Mouse (Mus musculus) lung, postnatal 0 days (tissue): ENCODE results near the gene Oxa1l. TPM values are rescaled to one million over a fixed set of nuclear protein-coding genes. Genes with fewer than 3 reads are reported as not detected.
"Not testable (repeated sequence)": the region's sequence is repeated elsewhere in the genome, so short reads cannot be mapped to it uniquely, and the experiment has no call there.

Experiments used
- ATAC-seq: fragments of 200-750 bp; cut with Nextera tagmentation; 2 replicates; pipeline ENCODE4 v1.8.0; 2017; ENCODE audit warnings: moderate library complexity
- DNase-seq: peaks from one replicate; pipeline ENCODE4 v3.0.0-alpha.2; 2016; ENCODE audit warnings: low spot score
- H3K27ac ChIP-seq: fragments of 300-500 bp; sonication (generic); 2 replicates; pipeline ENCODE4 v1.5.1; 2014; ENCODE audit warnings: antibody characterized with exemption, mild to moderate bottlenecking, low read length, mixed read lengths
- H3K27me3 ChIP-seq: fragments of 300-500 bp; sonication (generic); replicated peaks from 2 replicates; pipeline ENCODE4 v1.6.1; 2014; ENCODE audit warnings: low read length, mixed read lengths; ENCODE audit not compliant: insufficient read depth
- H3K36me3 ChIP-seq: fragments of 300-500 bp; sonication (generic); 2 replicates; pipeline ENCODE4 v1.6.1; 2014; ENCODE audit warnings: low read length, mixed read lengths; ENCODE audit not compliant: insufficient read depth
- H3K4me1 ChIP-seq: fragments of 300-500 bp; sonication (generic); 2 replicates; pipeline ENCODE4 v1.6.1; 2014; ENCODE audit warnings: antibody characterized with exemption, low read depth, low read length, mixed read lengths; ENCODE audit not compliant: insufficient read depth
- H3K4me2 ChIP-seq: fragments of 300-500 bp; sonication (generic); replicated peaks from 2 replicates; pipeline ENCODE4 v1.6.1; 2014; ENCODE audit warnings: low read depth, mild to moderate bottlenecking, low read length, moderate library complexity, mixed read lengths
- H3K4me3 ChIP-seq: fragments of 300-500 bp; sonication (generic); 2 replicates; pipeline ENCODE4 v1.5.1; 2014; ENCODE audit warnings: low read depth, low read length
- H3K9ac ChIP-seq: fragments of 300-500 bp; sonication (generic); replicated peaks from 2 replicates; pipeline ENCODE4 v1.6.1; 2014; ENCODE audit warnings: low read depth, mild to moderate bottlenecking
- H3K9me3 ChIP-seq: fragments of 300-500 bp; sonication (generic); 2 replicates; pipeline ENCODE4 v1.6.1; 2016; ENCODE audit warnings: low read length, mixed read lengths
- CTCF ChIP-seq: IDR thresholded peaks from 2 replicates; pipeline ENCODE4 v1.5.1; 2016; ENCODE audit warnings: antibody characterized with exemption, mild to moderate bottlenecking
- EP300 ChIP-seq: IDR thresholded peaks from 2 replicates; pipeline ENCODE4 v1.6.1; 2016; ENCODE audit warnings: antibody characterized with exemption, mild to moderate bottlenecking, control low read depth
- WGBS: fragments of 180-500 bp; shearing (Covaris S2); extraction: QIAGEN DNeasy Blood & Tissue Kit; methylation state at CpG from one replicate; pipeline ENCODE4 v1.1.7; 2014; 5-methylcytosine and 5-hydroxymethylcytosine counted together
- polyA plus RNA-seq: library from polyadenylated mRNA; unstranded; fragments of >200 nt; fragmentation: Nextera tagmentation; extraction: Ambion mirVana; gene quantifications from 2 replicates; pipeline ENCODE4 v1.2.1, GENCODE M21; 2015

Oxa1l gene
- polyA plus RNA-seq, 1 experiment from 2014 or later = 35.0 TPM

- no peak overlapping the region for H3K27ac ChIP-seq
- WGBS = 85% methylated on average over 1 of the region's 1 CpGs
- TF ChIP-seq CTCF (no peak), EP300 (no peak)
- no peak overlapping the region for H3K9ac ChIP-seq
- H3K9me3 ChIP-seq = no peaks in the 10 kb centered on the region
- no peaks in the 10 kb centered on the region for H3K27me3 ChIP-seq
- DNase-seq = no peak
- ATAC-seq = no peak
- H3K4me3 ChIP-seq = no peak overlapping the region
- no peaks in the 10 kb centered on the region for H3K4me1 ChIP-seq
- no peak overlapping the region for H3K4me2 ChIP-seq
- no peaks in the 10 kb centered on the region for H3K36me3 ChIP-seq
Measured at GRCm38 (mm10) chr14:54331178-54331577, 29.5 kb upstream of the Oxa1l start.

GRCm38 (mm10) chr14:54332176-54333074 is 28.2 kb upstream of the Oxa1l start:
- DNase-seq (no peak), ATAC-seq (no peak)
- WGBS = 78% methylated on average over 5 of the region's 5 CpGs
- no peak overlapping the region for H3K9ac ChIP-seq
- H3K4me1 ChIP-seq = no peaks in the 10 kb centered on the region
- H3K9me3 ChIP-seq = no peaks in the 10 kb centered on the region
- H3K4me2 ChIP-seq = no peak overlapping the region
- no peak overlapping the region for H3K27ac ChIP-seq
- H3K36me3 ChIP-seq = no peaks in the 10 kb centered on the region
- H3K27me3 ChIP-seq = no peaks in the 10 kb centered on the region
- no peak for TF ChIP-seq EP300
- no peak for TF ChIP-seq CTCF
- no peak overlapping the region for H3K4me3 ChIP-seq

- DNase-seq = no peak
- Histone ChIP-seq H3K27ac (no peak overlapping the region), H3K27me3 (no peaks in the 10 kb centered on the region), H3K9ac (no peak overlapping the region), H3K36me3 (no peaks in the 10 kb centered on the region), H3K4me1 (no peaks in the 10 kb centered on the region), H3K4me3 (no peak overlapping the region), H3K9me3 (no peaks in the 10 kb centered on the region), H3K4me2 (no peak overlapping the region)
- 35% methylated on average over 8 of the region's 8 CpGs for WGBS
- ATAC-seq = no peak
- TF ChIP-seq CTCF (no peak), EP300 (no peak)
Measured at GRCm38 (mm10) chr14:54333452-54334189, 27.0 kb upstream of the Oxa1l start.

GRCm38 (mm10) chr14:54340836-54341235 is 19.8 kb upstream of the Oxa1l start:
- TF ChIP-seq CTCF = no peak
- no peak for TF ChIP-seq EP300
- ATAC-seq = no peak

GRCm38 (mm10) chr14:54341807-54342206 is 18.8 kb upstream of the Oxa1l start:
- not testable (repeated sequence) for H3K4me1 ChIP-seq, ATAC-seq
- WGBS = 44% methylated on average over 2 of the region's 2 CpGs

More at GRCm38 (mm10) chr14:54340836-54341235, 19.8 kb upstream of the Oxa1l start:
- no peaks in the 10 kb centered on the region for H3K4me1 ChIP-seq
- H3K9ac ChIP-seq = no peak overlapping the region
- H3K36me3 ChIP-seq = no peaks in the 10 kb centered on the region
- no peak for DNase-seq
- H3K9me3 ChIP-seq = no peaks in the 10 kb centered on the region
- no peak overlapping the region for H3K4me2 ChIP-seq
- no peak overlapping the region for H3K4me3 ChIP-seq
- no peak overlapping the region for H3K27ac ChIP-seq
- WGBS = 58% methylated on average over 7 of the region's 7 CpGs
- no peaks in the 10 kb centered on the region for H3K27me3 ChIP-seq

GRCm38 (mm10) chr14:54350773-54351541 is 9.7 kb upstream of the Oxa1l start:
- WGBS = 82% methylated on average over 16 of the region's 16 CpGs

More at GRCm38 (mm10) chr14:54341807-54342206, 18.8 kb upstream of the Oxa1l start:
- H3K27me3 ChIP-seq, H3K4me2 ChIP-seq, H3K27ac ChIP-seq, H3K36me3 ChIP-seq, DNase-seq, H3K9ac ChIP-seq, H3K4me3 ChIP-seq, H3K9me3 ChIP-seq: not testable (repeated sequence)

More at GRCm38 (mm10) chr14:54350773-54351541, 9.7 kb upstream of the Oxa1l start:
- H3K4me3 ChIP-seq, H3K4me2 ChIP-seq, H3K9ac ChIP-seq, DNase-seq, H3K9me3 ChIP-seq, H3K4me1 ChIP-seq, H3K27ac ChIP-seq, H3K27me3 ChIP-seq, H3K36me3 ChIP-seq, ATAC-seq: not testable (repeated sequence)
